Mouse (Mus musculus): ENCODE measurements around the gene Slc27a5. TPM values are rescaled to one million over a fixed set of nuclear protein-coding genes. Genes with fewer than 3 reads are reported as not detected.

Slc27a5 gene
- polyA plus RNA-seq, 1 experiment = not detected

DNA sequence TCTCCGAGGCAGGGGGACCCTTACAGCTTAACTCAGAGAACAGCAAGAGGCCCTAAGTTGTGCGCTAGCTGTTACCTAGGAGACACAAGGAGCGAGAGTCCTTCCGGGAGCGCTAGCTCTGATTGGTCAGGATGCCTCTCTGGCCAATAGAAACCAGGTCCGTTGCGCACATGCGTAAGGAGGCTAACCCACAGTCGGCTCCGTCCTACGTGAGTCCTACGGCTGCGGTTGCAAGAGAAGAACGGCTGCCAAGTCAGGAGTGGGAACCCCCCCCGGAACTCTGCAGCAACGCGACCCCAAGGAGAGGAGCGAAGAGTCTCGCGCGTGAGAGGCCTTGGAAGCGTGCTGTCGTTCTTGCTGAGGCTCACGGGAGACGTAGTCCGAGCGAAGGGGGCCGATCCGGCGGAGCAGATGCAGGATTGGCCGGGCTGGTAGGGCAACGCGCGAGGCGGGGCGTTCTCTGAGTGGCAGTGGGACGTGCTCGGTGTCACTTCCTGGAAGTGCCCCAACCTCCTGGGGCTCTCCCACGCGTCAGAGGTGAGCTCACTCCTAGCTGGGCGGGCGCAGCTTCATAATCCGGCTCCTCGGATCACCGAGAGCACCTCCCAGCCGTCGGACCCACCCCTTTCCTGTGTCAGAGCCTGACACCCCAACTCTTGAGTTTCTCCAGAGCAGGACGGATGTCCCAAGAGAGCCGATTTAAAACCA is 20.2 kb downstream of the Slc27a5 start, which contains the start of gene Zfp446:
Gene Zfp446, plus strand, starts transcription at position 167 of the 708 bp plus-strand sequence.
- H3K4me3 ChIP-seq (ENCODE audit: low read depth, low read length) = peak within 1 kb of the TSS; percentile 72
- H3K27me3 ChIP-seq (ENCODE audit: control insufficient read depth, insufficient read depth, low read length) = no peaks in the 10 kb centered on the region
- H3K4me1 ChIP-seq (ENCODE audit: control insufficient read depth, insufficient read depth, insufficient read length, low read length) = peaks cover 3% of the 10 kb centered on the region
- TF ChIP-seq POLR2A (IDR thresholded peaks at IDR 0.05; ENCODE audit: low read depth, low read length) (peak; percentile 68), CTCF (IDR thresholded peaks at IDR 0.05; ENCODE audit: extremely low read depth, insufficient read length, insufficient replicate concordance, low read depth, low read length) (no peak)
- H3K36me3 ChIP-seq (ENCODE audit: control insufficient read depth, insufficient read depth, low read length) = no peaks in the 10 kb centered on the region
- WGBS = under 1% methylated on average over 49 of the region's 49 CpGs
- peak within 1 kb of the TSS; percentile 87 for H3K27ac ChIP-seq (ENCODE audit: insufficient read depth, low read depth, low read length)

- no peak overlapping the region for H3K27ac ChIP-seq (ENCODE audit: insufficient read depth, low read depth, low read length)
- H3K27me3 ChIP-seq (ENCODE audit: control insufficient read depth, insufficient read depth, low read length) = no peaks in the 10 kb centered on the region
- peaks cover 28% of the 10 kb centered on the region for H3K36me3 ChIP-seq (ENCODE audit: control insufficient read depth, insufficient read depth, low read length)
- H3K4me3 ChIP-seq (ENCODE audit: low read depth, low read length) = no peak overlapping the region
- TF ChIP-seq CTCF (IDR thresholded peaks at IDR 0.05; ENCODE audit: extremely low read depth, insufficient read length, insufficient replicate concordance, low read depth, low read length) (no peak), POLR2A (IDR thresholded peaks at IDR 0.05; ENCODE audit: low read depth, low read length) (no peak)
- WGBS = 97% methylated on average over 25 of the region's 25 CpGs
- peaks cover 2% of the 10 kb centered on the region; the same call in 1 of the 2 replicates for H3K4me1 ChIP-seq (ENCODE audit: control insufficient read depth, insufficient read depth, insufficient read length, low read length)
Measured at GRCm38 (mm10) chr7:12970906-12971305, 27.1 kb downstream of the Slc27a5 start.

DNA sequence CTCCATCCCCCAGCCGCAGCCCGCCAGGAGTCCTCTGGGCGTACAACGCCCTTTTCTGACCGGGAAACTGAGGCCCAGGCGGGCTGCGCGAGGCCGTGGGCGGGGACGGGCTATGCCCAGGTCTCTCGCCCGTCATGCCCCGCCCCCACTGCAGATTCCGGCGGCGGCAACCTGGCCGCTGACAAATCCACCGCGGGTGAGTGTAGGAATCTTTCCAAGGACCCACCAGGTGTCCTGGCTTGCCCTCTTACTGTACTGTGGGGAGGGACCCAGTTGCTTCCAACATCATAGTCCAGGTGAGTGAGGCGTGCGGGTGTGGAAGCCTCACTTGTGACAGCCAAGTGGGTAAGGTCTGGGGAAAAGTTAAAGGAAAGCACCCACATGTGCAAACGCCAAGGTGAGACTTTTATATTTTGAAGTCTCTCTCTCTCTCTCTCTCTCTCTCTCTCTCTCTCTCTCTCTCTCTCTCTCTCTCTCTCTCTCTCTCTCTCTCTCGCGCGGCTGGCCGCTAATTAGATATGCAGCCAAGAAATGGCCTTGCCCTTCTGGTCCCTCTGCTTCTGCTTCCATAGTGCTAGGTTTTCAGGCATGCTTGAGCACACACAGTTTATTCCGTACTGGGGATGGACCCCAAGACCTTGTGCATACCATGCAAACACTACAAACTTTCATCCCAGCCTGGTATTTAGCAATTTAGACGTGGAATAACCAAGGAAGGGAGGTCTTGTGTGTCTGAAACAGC is 31.7 kb downstream of the Slc27a5 start:
- WGBS = under 1% methylated on average over 29 of the region's 29 CpGs
- H3K36me3 ChIP-seq (ENCODE audit: control insufficient read depth, insufficient read depth, low read length) = peaks cover 17% of the 10 kb centered on the region
- TF ChIP-seq CTCF (IDR thresholded peaks at IDR 0.05; ENCODE audit: extremely low read depth, insufficient read length, insufficient replicate concordance, low read depth, low read length) (no peak), POLR2A (IDR thresholded peaks at IDR 0.05; ENCODE audit: low read depth, low read length) (no peak)
- H3K27ac ChIP-seq (ENCODE audit: insufficient read depth, low read depth, low read length) = peak overlapping the region; percentile 85
- no peaks in the 10 kb centered on the region for H3K27me3 ChIP-seq (ENCODE audit: control insufficient read depth, insufficient read depth, low read length)
- peak overlapping the region; percentile 79 for H3K4me3 ChIP-seq (ENCODE audit: low read depth, low read length)
- H3K4me1 ChIP-seq (ENCODE audit: control insufficient read depth, insufficient read depth, insufficient read length, low read length) = peaks cover 10% of the 10 kb centered on the region; the same call in 1 of the 2 replicates

GRCm38 (mm10) chr7:12965678-12966091 is 32.3 kb downstream of the Slc27a5 start, which contains the start of gene Zfp324:
Gene Zfp324 (plus strand): TSS chr7:12965838.
- no peak for TF ChIP-seq CTCF (IDR thresholded peaks at IDR 0.05; ENCODE audit: extremely low read depth, insufficient read length, insufficient replicate concordance, low read depth, low read length)
- peak; percentile 61 for TF ChIP-seq POLR2A (IDR thresholded peaks at IDR 0.05; ENCODE audit: low read depth, low read length)
- H3K27ac ChIP-seq (ENCODE audit: insufficient read depth, low read depth, low read length) = peak within 1 kb of the TSS; percentile 85
- peak within 1 kb of the TSS; percentile 79 for H3K4me3 ChIP-seq (ENCODE audit: low read depth, low read length)
- peaks cover 10% of the 10 kb centered on the region; the same call in 1 of the 2 replicates for H3K4me1 ChIP-seq (ENCODE audit: control insufficient read depth, insufficient read depth, insufficient read length, low read length)
- H3K36me3 ChIP-seq (ENCODE audit: control insufficient read depth, insufficient read depth, low read length) = peaks cover 13% of the 10 kb centered on the region
- H3K27me3 ChIP-seq (ENCODE audit: control insufficient read depth, insufficient read depth, low read length) = no peaks in the 10 kb centered on the region
- under 1% methylated on average over 23 of the region's 23 CpGs for WGBS

GRCm38 (mm10) chr7:12961511-12962141 is 36.4 kb downstream of the Slc27a5 start:
- Histone ChIP-seq H3K4me3 (ENCODE audit: low read depth, low read length) (peak overlapping the region; percentile 65), H3K27ac (ENCODE audit: insufficient read depth, low read depth, low read length) (peak overlapping the region; percentile 85), H3K27me3 (ENCODE audit: control insufficient read depth, insufficient read depth, low read length) (no peaks in the 10 kb centered on the region), H3K36me3 (ENCODE audit: control insufficient read depth, insufficient read depth, low read length) (no peaks in the 10 kb centered on the region), H3K4me1 (ENCODE audit: control insufficient read depth, insufficient read depth, insufficient read length, low read length) (peaks cover 9% of the 10 kb centered on the region; the same call in 1 of the 2 replicates)
- no peak for TF ChIP-seq CTCF (IDR thresholded peaks at IDR 0.05; ENCODE audit: extremely low read depth, insufficient read length, insufficient replicate concordance, low read depth, low read length)
- TF ChIP-seq POLR2A (IDR thresholded peaks at IDR 0.05; ENCODE audit: low read depth, low read length) = no peak; the same call in 1 of the 2 replicates
- WGBS = 4% methylated on average over 29 of the region's 29 CpGs

- Histone ChIP-seq H3K27ac (ENCODE audit: insufficient read depth, low read depth, low read length) (no peak overlapping the region), H3K36me3 (ENCODE audit: control insufficient read depth, insufficient read depth, low read length) (no peaks in the 10 kb centered on the region), H3K27me3 (ENCODE audit: control insufficient read depth, insufficient read depth, low read length) (no peaks in the 10 kb centered on the region), H3K4me1 (ENCODE audit: control insufficient read depth, insufficient read depth, insufficient read length, low read length) (peaks cover 3% of the 10 kb centered on the region; the same call in 1 of the 2 replicates), H3K4me3 (ENCODE audit: low read depth, low read length) (no peak overlapping the region)
- WGBS = 61% methylated on average over 4 of the region's 4 CpGs
- TF ChIP-seq CTCF (IDR thresholded peaks at IDR 0.05; ENCODE audit: extremely low read depth, insufficient read length, insufficient replicate concordance, low read depth, low read length) (no peak), POLR2A (IDR thresholded peaks at IDR 0.05; ENCODE audit: low read depth, low read length) (no peak)
Measured at GRCm38 (mm10) chr7:12959718-12960117, 38.3 kb downstream of the Slc27a5 start.
